Mouse (Mus musculus): ENCODE results near the gene Txndc12. TPM values are rescaled to one million over a fixed set of nuclear protein-coding genes. Genes with fewer than 3 reads are reported as not detected.

Gene Txndc12
- total and polyA plus RNA-seq, 3 experiments: 10.2 to 76.2 (median 54.4) TPM

GRCm38 (mm10) chr4:108826643-108827042 lies 7.8 kb upstream of the Txndc12 start:
- ATAC-seq (ENCODE audit: extremely low read depth, insufficient number of reproducible peaks, low FRiP score, poor library complexity, severe bottlenecking) (no peak), DNase-seq (ENCODE audit: low spot score) (no peak)
- TF ChIP-seq POLR2AphosphoS5 (IDR thresholded peaks at IDR 0.05; ENCODE audit: insufficient replicate concordance, low read depth, low read length) (no peak), CTCF (IDR thresholded peaks at IDR 0.05; ENCODE audit: low read depth, low read length) (no peak), TAL1 (conservative IDR thresholded peaks at IDR 0.05; ENCODE audit: low read depth, low read length) (no peak), GATA2 (IDR thresholded peaks at IDR 0.05; ENCODE audit: borderline replicate concordance, low read depth, low read length) (no peak), GATA1 (IDR thresholded peaks at IDR 0.05; ENCODE audit: borderline replicate concordance, low read length) (no peak)
- H3K36me3 ChIP-seq (replicated peaks): peaks cover 80% of the 10 kb centered on the region
- no peaks in the 10 kb centered on the region for H3K9me3 ChIP-seq (replicated peaks)
- H3K4me1 ChIP-seq (ENCODE audit: insufficient read depth, low read depth, low read length): peaks cover 4% of the 10 kb centered on the region
- no peaks in the 10 kb centered on the region for H3K27me3 ChIP-seq (ENCODE audit: insufficient read depth, low read length)
- H3K4me3 ChIP-seq (ENCODE audit: low read depth, low read length): no peak overlapping the region

- Histone ChIP-seq H3K36me3 (replicated peaks) (peaks cover 45% of the 10 kb centered on the region), H3K4me3 (ENCODE audit: low read depth, low read length) (no peak overlapping the region), H3K9me3 (replicated peaks) (no peaks in the 10 kb centered on the region), H3K27me3 (ENCODE audit: insufficient read depth, low read length) (no peaks in the 10 kb centered on the region), H3K4me1 (ENCODE audit: insufficient read depth, low read depth, low read length) (peaks cover 24% of the 10 kb centered on the region)
- no peak for DNase-seq (ENCODE audit: low spot score)
- ATAC-seq (ENCODE audit: extremely low read depth, insufficient number of reproducible peaks, low FRiP score, poor library complexity, severe bottlenecking): no peak
- no peak for TF ChIP-seq TAL1 (conservative IDR thresholded peaks at IDR 0.05; ENCODE audit: low read depth, low read length)
- no peak for TF ChIP-seq CTCF (IDR thresholded peaks at IDR 0.05; ENCODE audit: low read depth, low read length)
- no peak for TF ChIP-seq POLR2AphosphoS5 (IDR thresholded peaks at IDR 0.05; ENCODE audit: insufficient replicate concordance, low read depth, low read length)
- TF ChIP-seq GATA1 (IDR thresholded peaks at IDR 0.05; ENCODE audit: borderline replicate concordance, low read length): no peak
- TF ChIP-seq GATA2 (IDR thresholded peaks at IDR 0.05; ENCODE audit: borderline replicate concordance, low read depth, low read length): no peak
Measured at GRCm38 (mm10) chr4:108830698-108831097, 3.7 kb upstream of the Txndc12 start.

GRCm38 (mm10) chr4:108832916-108833827 lies 1.2 kb upstream of the Txndc12 start, which contains the start of gene Btf3l4:
Gene Btf3l4 (minus strand): TSS chr4:108833614.
- Histone ChIP-seq H3K36me3 (replicated peaks) (peaks cover 31% of the 10 kb centered on the region), H3K4me1 (ENCODE audit: insufficient read depth, low read depth, low read length) (peaks cover 29% of the 10 kb centered on the region), H3K4me3 (ENCODE audit: low read depth, low read length) (peak within 1 kb of the TSS; percentile 82), H3K27me3 (ENCODE audit: insufficient read depth, low read length) (no peaks in the 10 kb centered on the region), H3K9me3 (replicated peaks) (no peaks in the 10 kb centered on the region)
- ATAC-seq (ENCODE audit: extremely low read depth, insufficient number of reproducible peaks, low FRiP score, poor library complexity, severe bottlenecking) (peak; percentile 81), DNase-seq (ENCODE audit: low spot score) (peak; percentile 79)
- TF ChIP-seq TAL1 (conservative IDR thresholded peaks at IDR 0.05; ENCODE audit: low read depth, low read length): no peak
- TF ChIP-seq CTCF (IDR thresholded peaks at IDR 0.05; ENCODE audit: low read depth, low read length): no peak
- TF ChIP-seq POLR2AphosphoS5 (IDR thresholded peaks at IDR 0.05; ENCODE audit: insufficient replicate concordance, low read depth, low read length): no peak
- no peak for TF ChIP-seq GATA1 (IDR thresholded peaks at IDR 0.05; ENCODE audit: borderline replicate concordance, low read length)
- no peak for TF ChIP-seq GATA2 (IDR thresholded peaks at IDR 0.05; ENCODE audit: borderline replicate concordance, low read depth, low read length)

GRCm38 (mm10) chr4:108833828-108834114 lies 630 bp upstream of the Txndc12 start:
- Histone ChIP-seq H3K27me3 (ENCODE audit: insufficient read depth, low read length) (no peaks in the 10 kb centered on the region), H3K4me1 (ENCODE audit: insufficient read depth, low read depth, low read length) (peaks cover 29% of the 10 kb centered on the region), H3K9me3 (replicated peaks) (no peaks in the 10 kb centered on the region), H3K4me3 (ENCODE audit: low read depth, low read length) (peak overlapping the region; percentile 82), H3K36me3 (replicated peaks) (peaks cover 31% of the 10 kb centered on the region)
- DNase-seq (ENCODE audit: low spot score) (peak; percentile 6), ATAC-seq (ENCODE audit: extremely low read depth, insufficient number of reproducible peaks, low FRiP score, poor library complexity, severe bottlenecking) (no peak)
- TF ChIP-seq GATA1 (IDR thresholded peaks at IDR 0.05; ENCODE audit: borderline replicate concordance, low read length): no peak
- 0 out of 2 replicates have a peak, but pooled peaks have one; percentile 63 for TF ChIP-seq POLR2AphosphoS5 (IDR thresholded peaks at IDR 0.05; ENCODE audit: insufficient replicate concordance, low read depth, low read length)

- Histone ChIP-seq H3K27me3 (ENCODE audit: insufficient read depth, low read length) (no peaks in the 10 kb centered on the region), H3K4me1 (ENCODE audit: insufficient read depth, low read depth, low read length) (peaks cover 29% of the 10 kb centered on the region), H3K4me3 (ENCODE audit: low read depth, low read length) (peak overlapping the region; percentile 82), H3K9me3 (replicated peaks) (no peaks in the 10 kb centered on the region), H3K36me3 (replicated peaks) (peaks cover 23% of the 10 kb centered on the region)
- DNase-seq (ENCODE audit: low spot score) (no peak), ATAC-seq (ENCODE audit: extremely low read depth, insufficient number of reproducible peaks, low FRiP score, poor library complexity, severe bottlenecking) (no peak)
- no peak for TF ChIP-seq POLR2AphosphoS5 (IDR thresholded peaks at IDR 0.05; ENCODE audit: insufficient replicate concordance, low read depth, low read length)
- no peak for TF ChIP-seq TAL1 (conservative IDR thresholded peaks at IDR 0.05; ENCODE audit: low read depth, low read length)
- no peak for TF ChIP-seq GATA2 (IDR thresholded peaks at IDR 0.05; ENCODE audit: borderline replicate concordance, low read depth, low read length)
- no peak for TF ChIP-seq CTCF (IDR thresholded peaks at IDR 0.05; ENCODE audit: low read depth, low read length)
- TF ChIP-seq GATA1 (IDR thresholded peaks at IDR 0.05; ENCODE audit: borderline replicate concordance, low read length): no peak
Measured at GRCm38 (mm10) chr4:108834971-108835311, 540 bp downstream of the Txndc12 start.

- DNase-seq (ENCODE audit: low spot score) (no peak), ATAC-seq (ENCODE audit: extremely low read depth, insufficient number of reproducible peaks, low FRiP score, poor library complexity, severe bottlenecking) (no peak)
- peaks cover 21% of the 10 kb centered on the region for H3K36me3 ChIP-seq (replicated peaks)
- peaks cover 29% of the 10 kb centered on the region for H3K4me1 ChIP-seq (ENCODE audit: insufficient read depth, low read depth, low read length)
- peak overlapping the region; percentile 82; the same call in 1 of the 2 replicates for H3K4me3 ChIP-seq (ENCODE audit: low read depth, low read length)
- no peaks in the 10 kb centered on the region for H3K9me3 ChIP-seq (replicated peaks)
- no peak for TF ChIP-seq POLR2AphosphoS5 (IDR thresholded peaks at IDR 0.05; ENCODE audit: insufficient replicate concordance, low read depth, low read length)
- TF ChIP-seq TAL1 (conservative IDR thresholded peaks at IDR 0.05; ENCODE audit: low read depth, low read length): no peak
- TF ChIP-seq CTCF (IDR thresholded peaks at IDR 0.05; ENCODE audit: low read depth, low read length): no peak
- TF ChIP-seq GATA1 (IDR thresholded peaks at IDR 0.05; ENCODE audit: borderline replicate concordance, low read length): no peak
- no peak for TF ChIP-seq GATA2 (IDR thresholded peaks at IDR 0.05; ENCODE audit: borderline replicate concordance, low read depth, low read length)
- no peaks in the 10 kb centered on the region for H3K27me3 ChIP-seq (ENCODE audit: insufficient read depth, low read length)
Measured at GRCm38 (mm10) chr4:108835496-108835895, 1.1 kb downstream of the Txndc12 start.

All from G1E (cell line).